Comparison of ENCODE assay signal across 18 mouse cellular contexts in the genomic region with DNA sequence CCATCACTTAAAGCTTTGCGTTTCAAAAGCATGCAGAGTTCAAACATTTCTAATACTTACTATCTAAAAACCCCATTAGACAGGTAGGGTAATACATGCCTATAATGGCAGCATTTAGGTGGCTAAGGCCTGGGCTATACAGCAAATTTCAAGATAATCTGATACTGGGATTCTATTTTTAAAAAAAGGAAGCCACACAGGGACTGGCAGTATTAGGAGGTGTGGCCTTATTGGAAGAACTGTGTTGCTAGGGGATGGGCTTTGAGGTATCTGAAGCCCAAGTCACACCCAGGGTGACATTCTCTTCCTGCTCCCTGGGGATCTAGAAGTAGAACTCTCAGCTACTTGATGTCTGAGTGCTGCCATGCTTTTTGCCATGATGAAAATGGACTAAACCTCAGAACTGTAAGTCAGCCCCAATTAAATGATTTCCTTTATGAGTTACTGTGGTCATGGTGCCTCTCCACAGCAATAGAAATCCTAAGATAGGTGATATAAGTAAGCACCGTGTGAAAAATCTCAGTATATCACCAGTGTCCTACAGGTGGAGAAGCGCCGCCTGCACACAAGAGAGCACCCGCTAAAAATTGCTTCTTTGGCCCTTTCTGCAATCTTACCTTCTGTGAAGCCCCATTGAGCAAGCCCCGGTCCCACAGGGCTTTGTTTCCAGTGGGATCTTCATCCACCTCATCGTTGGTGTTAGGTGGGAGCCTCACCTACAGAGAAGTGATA. TPM values are rescaled to one million over a fixed set of nuclear protein-coding genes. Genes with fewer than 3 reads are reported as not detected.
"Had no signal": no experiment of that assay in that cellular context is flagged by ENCODE, and none has a peak within 500 bp of the region (broad histone marks: within the 10 kb centered on the region; RNA-seq: fewer than 3 reads in every experiment).

No protein-coding gene starts in this region.

- H3K9ac ChIP-seq: liver, embryonic 13.5 days; neural tube, embryonic 12.5 days; neural tube, embryonic 15.5 days had no signal

- H3K27ac ChIP-seq: liver, embryonic 13.5 days; midbrain, embryonic 10.5 days; neural tube, embryonic 12.5 days; neural tube, embryonic 15.5 days had no signal

- H3K9me3 ChIP-seq: liver, embryonic 13.5 days; megakaryocyte, embryonic 14.5 days; midbrain, embryonic 10.5 days; neural tube, embryonic 12.5 days; neural tube, embryonic 15.5 days had no signal

- DNase-seq: kidney, adult 11 months; kidney, adult 8-10 months; kidney, postnatal 14 days; kidney, postnatal 4 days; liver, embryonic 13.5 days; lung, adult 2 months; lung, postnatal 14 days; lung, postnatal 4 days; midbrain, embryonic 14.5 days; right cerebral cortex, adult 18-20 months; right cerebral cortex, postnatal 25 days; thymus, adult 18-20 months; thymus, postnatal 36 days had no signal

- H3K4me3 ChIP-seq: liver, embryonic 13.5 days; megakaryocyte, embryonic 14.5 days; midbrain, embryonic 10.5 days; neural tube, embryonic 12.5 days; neural tube, embryonic 15.5 days had no signal

- H3K27me3 ChIP-seq: liver, embryonic 13.5 days; megakaryocyte, embryonic 14.5 days; neural tube, embryonic 12.5 days; neural tube, embryonic 15.5 days had no signal

- H3K4me1 ChIP-seq: midbrain, embryonic 10.5 days; neural tube, embryonic 12.5 days; neural tube, embryonic 15.5 days had no signal

- H3K4me2 ChIP-seq: liver, embryonic 13.5 days; neural tube, embryonic 12.5 days; neural tube, embryonic 15.5 days had no signal

RNA-seq across cellular contexts. Expression of gene Il34, which starts 6.8 kb away (rescaled TPM):
- polyA plus RNA-seq: limb, embryonic 11.5 days had no signal
